Mouse (Mus musculus): ENCODE measurements around the gene Fam117b.

Gene Fam117b

DNA sequence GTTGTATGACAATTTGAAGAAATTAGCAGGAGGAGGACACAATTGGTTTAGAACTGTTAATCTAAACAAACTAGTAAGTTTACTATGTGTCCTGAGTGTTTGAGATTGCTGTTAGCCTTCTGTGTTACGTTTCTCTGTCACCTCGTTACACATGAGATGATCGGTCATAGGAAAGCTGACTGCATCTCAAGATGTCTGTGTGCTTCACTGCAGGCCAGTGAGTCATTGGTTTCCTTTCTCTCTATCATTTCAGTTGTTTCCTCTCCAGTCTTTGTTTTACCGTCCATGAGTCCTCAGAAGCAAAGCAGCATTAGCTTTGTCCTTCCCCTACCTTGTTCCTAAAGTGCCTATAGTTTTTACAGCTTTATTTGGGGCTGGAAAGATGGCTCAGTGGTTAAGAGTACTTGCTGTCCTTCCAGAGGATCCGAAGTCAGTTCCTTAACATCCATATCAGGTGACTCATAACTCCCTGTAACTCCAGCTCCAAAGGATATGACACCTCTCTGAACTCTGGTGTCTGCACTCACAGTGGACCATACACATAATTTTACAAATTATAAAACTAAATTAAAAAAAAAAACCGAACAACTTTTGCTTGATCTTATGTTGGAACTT is 53.5 kb downstream of the Fam117b start:
- no peak for ATAC-seq (ENCODE audit: insufficient number of reproducible peaks, low FRiP score, low TSS enrichment)

DNA sequence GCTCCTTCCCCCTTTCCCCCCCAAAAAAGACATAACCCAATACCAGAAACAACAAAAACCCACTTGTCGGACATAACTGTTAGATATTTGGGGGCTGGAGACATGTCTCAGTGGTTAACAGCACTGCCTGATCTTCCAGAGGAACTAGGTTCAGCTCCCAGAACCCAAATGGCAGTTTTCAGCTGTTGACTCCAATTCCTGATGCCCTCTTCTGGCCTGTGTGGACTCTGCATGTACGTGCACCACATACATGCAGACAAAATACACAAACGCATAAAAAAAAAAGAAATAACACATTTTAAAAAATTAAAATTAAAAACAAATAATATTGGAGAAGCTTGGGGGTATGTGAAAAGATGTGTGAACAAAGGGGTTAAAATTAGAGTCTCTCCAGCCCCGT is 54.5 kb downstream of the Fam117b start:
- ATAC-seq (ENCODE audit: insufficient number of reproducible peaks, low FRiP score, low TSS enrichment) = no peak

DNA sequence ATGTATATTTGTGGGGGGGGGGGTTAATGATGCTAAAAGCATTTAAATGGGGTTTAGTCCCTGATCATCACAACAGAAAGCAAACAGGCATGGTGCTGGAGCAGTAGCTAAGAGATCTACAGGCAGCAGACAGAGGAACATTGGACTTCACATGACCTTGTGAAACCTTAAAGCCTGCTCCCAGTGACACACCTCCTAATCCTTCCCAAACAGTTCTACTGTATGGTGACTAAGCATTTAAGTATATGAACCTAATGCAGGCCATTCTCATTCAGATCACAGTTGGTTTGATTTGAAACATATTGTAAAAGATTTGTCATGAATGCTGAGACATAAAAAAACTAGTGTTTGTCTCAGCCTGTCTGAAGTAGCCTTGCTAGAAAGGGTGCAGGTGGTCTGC is 73.8 kb downstream of the Fam117b start:
- no peak for ATAC-seq (ENCODE audit: insufficient number of reproducible peaks, low FRiP score, low TSS enrichment)

DNA sequence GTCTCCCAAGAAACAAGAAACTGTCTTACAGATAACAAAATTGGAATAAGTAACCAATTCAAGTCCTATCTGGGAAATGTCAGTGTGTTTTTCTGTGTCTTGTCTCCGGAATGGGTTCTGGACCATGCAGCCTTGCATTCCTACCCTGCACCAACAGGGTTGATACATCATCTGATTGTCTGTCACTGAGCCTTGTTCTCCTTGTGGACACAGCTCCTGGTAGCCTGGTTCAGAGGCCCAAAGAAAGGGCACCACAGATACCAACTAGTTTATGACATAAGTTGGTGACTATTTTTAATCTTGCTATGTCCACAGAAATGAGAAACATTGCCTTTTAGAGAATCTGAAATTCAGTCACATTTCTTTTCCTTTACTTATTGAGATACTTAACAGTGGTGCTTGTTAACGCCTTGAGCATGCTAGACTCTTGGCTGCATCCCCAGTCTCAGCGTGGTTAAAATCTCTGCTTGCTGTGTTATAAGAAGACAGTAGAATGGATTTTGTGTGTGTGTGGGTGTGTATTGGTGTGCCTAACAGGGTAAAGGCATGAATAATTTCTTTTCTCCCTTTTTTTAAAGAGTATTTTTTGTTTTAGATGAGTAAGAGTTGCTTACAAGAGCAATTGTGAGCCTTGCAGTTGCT is 74.7 kb downstream of the Fam117b start:
- no peak for ATAC-seq (ENCODE audit: insufficient number of reproducible peaks, low FRiP score, low TSS enrichment)

DNA sequence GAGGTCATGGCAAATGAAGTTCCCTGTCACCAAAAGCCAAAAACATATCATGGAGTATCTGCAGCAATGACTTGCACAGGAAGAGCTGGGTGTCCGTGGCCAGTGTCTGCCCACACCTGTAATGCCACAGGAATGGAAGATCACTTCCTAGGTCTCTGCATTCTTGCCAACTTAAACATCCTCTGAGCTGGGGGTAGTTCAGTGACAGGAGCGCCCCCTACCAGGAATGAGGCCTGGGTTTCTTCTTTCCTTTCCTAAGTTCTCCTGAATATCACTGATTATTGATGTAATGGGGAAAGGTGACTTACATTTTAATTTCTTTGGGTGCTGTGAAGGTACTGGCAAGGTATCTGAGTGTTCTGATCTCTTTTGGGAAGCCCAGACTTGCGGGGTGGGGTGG is 82.8 kb downstream of the Fam117b start:
- ATAC-seq (ENCODE audit: insufficient number of reproducible peaks, low FRiP score, low TSS enrichment) = no peak

DNA sequence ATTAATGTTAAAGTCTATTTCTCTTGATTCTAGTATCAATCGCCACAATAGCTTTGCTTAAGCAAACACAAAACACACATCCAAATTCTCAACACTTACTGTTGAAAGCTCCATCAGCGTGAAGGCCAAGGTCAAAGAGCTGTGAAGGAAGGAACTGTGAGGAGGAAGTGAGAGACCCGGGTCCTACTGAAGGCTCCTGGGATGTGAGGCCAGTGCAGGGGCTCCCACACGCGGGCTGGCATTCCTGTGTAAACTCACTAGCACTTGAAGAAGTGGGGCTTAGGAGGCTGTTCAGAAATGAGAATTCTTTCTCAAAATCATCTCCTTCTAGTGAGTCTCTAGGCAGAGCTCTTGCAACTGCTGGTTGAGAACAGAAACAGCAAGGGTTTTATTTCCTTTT is 84.5 kb downstream of the Fam117b start:
- ATAC-seq (ENCODE audit: insufficient number of reproducible peaks, low FRiP score, low TSS enrichment) = no peak

DNA sequence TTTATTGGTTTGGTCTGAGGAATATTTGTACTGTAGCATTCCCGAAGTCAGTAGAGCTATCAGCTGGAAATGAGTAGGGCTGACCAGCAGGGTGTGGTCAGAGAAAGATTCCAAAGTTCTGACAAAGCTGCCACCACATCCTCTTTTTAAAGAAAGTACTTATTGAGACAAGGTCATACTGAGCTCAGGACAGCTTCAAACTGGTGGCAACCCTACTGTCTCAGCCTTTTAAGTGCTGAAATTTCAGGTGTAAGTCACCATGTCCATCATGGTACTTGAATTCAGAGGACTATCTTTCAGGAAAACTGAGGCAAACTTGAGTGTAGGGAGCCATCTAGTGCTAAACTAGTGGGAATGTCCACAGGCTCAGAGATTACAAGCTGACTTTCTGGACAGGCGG is 87.5 kb downstream of the Fam117b start:
- no peak for ATAC-seq (ENCODE audit: insufficient number of reproducible peaks, low FRiP score, low TSS enrichment)

DNA sequence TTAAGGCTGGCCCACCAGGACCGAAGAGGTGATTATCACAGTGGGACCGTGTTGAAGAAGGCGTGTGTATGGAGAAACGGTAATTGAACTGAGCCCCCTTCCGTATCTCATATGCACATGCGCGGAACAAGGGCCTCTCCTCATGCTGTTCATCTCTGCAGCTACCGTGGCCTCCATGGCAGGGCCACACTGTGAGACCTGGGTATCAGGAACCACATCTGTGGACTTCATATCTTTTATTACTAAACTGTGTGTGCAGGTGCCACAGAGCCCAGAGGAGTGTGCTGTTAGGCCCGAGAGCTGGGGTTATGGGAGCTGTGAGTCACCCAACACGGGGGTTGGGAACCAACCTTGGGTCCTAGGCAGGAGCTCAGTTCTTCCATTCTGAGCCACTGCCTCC is 94.5 kb downstream of the Fam117b start:
- ATAC-seq (ENCODE audit: insufficient number of reproducible peaks, low FRiP score, low TSS enrichment) = no peak

DNA sequence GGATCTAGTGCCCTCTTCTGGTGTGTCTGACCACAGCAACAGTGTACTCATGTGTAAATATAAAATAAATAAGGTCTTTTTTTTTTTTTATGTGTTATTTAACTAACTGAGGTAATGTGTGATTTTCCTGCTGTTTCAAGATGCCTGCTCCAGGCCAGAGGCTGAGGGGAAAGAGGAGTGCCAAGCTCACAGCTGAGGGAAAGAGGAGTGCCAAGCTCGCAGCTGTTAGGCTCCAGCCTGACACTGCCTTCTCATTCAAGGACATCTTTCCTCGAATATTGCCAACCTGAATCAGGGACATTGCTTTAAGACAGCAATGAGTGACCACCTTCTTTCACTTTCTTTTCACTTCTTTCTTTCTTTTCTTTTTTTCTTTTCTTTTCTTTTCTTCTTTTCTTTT is 95.9 kb downstream of the Fam117b start:
- no peak for ATAC-seq (ENCODE audit: insufficient number of reproducible peaks, low FRiP score, low TSS enrichment)

DNA sequence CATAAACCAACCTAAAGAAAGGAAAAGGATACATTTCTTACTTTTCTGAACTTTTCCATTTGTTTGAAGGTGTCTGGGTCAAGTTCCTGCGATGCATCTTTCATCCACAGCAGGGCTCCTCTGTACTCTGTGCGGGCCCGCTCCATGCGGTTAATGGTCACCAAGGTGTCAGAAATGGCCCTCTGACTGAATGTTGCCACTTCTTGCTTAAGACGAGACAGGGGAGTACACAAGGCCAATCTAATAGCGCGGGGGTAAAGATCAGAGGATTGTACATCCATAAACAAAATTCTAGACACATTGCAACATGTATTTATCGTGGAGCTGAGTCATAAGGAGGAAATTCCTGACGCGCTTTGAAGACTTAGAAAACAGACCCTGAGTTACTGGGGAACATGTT is 101.0 kb downstream of the Fam117b start:
- ATAC-seq (ENCODE audit: insufficient number of reproducible peaks, low FRiP score, low TSS enrichment) = no peak

DNA sequence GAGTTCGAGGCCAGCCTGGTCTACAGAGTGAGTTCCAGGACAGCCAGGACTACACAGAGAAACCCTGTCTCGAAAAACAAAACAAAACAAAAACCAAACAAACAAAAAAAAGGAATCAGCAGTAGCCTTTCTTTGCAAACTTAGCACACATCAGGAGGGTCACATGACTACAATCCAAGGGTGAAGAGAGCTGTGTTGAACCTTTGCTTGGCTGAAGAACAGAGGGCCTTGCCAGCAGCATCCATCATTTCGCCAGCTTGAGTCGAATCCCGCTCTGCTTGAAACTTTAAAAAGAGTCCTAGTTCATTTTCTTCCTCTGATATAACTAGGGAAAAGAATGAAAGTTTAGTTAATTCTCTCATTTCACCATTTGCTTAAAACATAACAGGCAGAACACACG is 102.7 kb downstream of the Fam117b start:
- no peak for ATAC-seq (ENCODE audit: insufficient number of reproducible peaks, low FRiP score, low TSS enrichment)

DNA sequence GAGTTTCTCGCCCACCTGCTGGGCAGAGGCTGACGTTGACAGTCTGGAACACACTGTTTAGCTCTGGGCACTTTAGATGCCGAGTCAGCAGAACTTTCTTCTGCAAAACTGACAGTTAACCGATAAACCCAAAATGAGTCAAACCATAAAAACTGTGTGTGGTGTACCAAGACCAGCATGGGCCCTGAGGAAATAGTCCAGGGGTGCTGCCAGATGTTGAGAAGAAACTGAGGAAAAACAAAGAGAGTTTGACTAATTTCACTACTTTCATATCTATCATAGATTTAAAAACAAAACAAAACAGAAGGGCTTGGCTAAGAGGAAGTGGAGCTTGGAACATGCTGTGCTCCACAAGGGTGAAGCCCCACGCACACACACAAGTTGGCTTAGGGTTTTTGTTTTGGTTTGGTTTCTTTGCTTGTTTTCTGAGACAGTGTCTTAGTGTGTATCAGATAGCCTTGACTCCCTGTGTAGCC is 103.4 kb downstream of the Fam117b start:
- ATAC-seq (ENCODE audit: insufficient number of reproducible peaks, low FRiP score, low TSS enrichment) = no peak

DNA sequence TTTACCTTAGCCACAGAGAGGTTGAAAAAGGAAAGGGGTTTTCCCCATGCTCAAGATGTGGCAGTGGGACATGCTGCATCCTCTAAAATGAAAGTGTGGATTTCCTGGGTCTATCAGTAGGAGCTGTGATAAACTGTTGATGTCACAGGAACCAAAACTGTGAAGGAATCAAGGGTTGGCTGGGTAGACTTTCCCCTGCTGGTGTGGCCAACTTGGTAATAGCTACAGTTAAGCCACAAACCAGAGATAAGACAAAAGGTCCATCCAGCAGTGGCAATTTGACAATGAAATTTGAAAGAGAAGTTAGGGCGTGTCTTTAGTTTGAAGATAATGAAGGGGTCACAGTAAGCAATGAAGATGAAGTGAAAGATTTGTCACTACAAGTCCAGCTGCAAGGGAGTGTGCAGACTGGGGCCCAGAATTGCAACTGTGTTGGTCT is 104.2 kb downstream of the Fam117b start:
- ATAC-seq (ENCODE audit: insufficient number of reproducible peaks, low FRiP score, low TSS enrichment) = no peak

Data from cerebellum, adult (tissue).